Mouse (Mus musculus) kidney, adult 18-20 months (tissue): ENCODE measurements around the gene Tmco1.
A peak's percentile ranks its signal among the peaks of the same experiment; 100 is the strongest.

Experiments
- DNase-seq: peaks from one replicate; pipeline ENCODE4 v3.0.0; 2021

The Tmco1 gene

DNA sequence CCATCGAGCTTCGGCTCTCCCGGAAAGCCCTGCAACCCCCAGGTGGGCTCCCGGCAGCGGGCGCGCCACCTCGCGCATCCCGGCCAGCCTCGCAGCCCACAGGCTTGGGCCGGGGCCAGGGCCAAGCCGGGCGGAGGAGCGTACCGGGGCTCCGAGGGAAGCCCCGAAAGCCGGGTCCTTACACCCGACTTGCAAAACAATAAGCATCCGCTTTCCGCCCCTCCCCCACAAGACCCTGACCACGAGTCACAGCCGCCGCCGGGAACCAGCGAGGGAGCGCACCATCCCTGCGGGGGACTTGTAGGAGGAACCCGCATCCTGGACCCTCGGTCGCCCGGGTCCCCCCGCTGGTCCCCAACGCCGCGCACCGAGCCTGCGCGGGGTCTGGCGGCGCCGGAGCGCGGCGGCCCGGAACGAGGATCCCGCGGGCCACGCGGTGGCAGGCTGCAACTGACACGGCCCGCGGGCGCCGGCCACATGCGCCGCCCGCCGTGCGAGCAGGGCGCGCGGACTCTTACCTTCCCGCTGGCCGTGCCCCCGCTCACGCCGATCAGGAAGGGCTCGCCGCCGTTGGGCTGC is 23.8 kb upstream of the Tmco1 start:
- peak; percentile 56 for DNase-seq

DNA sequence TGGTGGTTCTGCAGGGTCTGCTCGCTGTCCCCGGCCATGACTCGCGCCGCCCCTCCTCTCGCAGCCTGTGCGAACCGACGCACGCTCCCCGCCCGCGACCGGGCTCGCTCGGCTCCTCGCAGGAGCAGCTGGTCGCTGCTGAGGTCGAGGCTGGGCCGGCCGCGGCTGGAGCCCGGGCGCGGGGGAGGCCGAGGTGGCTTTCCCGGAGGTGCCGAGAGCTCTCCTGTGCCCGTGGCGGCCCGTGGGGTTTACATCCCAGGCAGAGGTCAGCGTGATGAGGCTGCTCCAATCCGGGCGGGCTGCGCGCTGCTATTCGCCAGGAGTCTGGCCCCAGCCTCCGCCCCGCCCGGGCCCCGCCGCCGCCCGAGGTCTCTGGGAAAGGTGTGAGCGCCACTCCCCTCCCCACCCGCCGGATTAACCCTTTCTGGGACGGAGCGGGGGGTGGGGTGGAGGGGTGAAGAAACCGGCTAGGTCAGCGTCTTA is 23.3 kb upstream of the Tmco1 start:
- DNase-seq, result peak; percentile 89

DNA sequence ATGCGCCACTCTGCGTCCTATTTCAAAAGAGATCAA is 23.0 kb upstream of the Tmco1 start, which contains the start of gene Uck2:
TSS of gene Uck2 (minus strand) at position 1 of the 36 bp plus-strand sequence.
- DNase-seq, result no peak

DNA sequence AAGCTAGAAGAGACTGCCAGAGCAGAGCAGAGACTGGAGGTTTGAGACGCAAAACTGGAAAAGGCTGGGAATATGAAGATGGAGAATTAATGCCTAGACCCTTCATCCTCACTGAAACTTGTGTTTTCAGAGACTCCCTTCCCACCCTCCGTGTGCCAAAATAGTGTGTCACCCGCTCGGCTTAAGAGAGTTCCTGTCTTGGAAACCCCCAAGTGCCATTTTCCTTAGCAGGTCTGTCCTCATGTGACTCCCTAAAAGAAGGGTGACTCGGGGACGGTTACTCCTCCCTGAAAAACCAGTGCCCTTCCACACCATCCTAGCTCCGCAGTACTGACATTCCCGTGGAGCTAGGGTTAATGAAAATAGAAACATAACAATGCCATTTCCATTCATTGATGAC is 22.8 kb upstream of the Tmco1 start:
- DNase-seq, result no peak

DNA sequence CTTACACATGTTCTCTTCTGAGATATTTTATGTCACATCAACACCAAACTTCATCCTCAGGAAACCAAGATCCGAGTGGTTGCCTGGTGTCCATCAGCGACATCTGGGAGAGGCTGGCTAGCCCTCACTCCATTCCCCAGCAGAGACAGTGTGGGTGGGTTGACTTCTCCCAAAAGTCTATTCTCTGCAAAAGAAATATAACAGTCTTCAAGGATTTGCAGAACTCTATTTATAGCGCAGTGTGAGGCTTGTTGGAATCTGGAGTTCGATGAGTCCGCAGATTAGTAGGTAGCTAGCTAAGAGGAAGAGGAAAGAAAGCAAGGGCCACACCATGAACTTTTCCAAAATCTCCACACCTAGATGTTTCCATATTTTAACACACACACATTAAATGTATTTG is 21.0 kb upstream of the Tmco1 start:
- DNase-seq, result no peak

DNA sequence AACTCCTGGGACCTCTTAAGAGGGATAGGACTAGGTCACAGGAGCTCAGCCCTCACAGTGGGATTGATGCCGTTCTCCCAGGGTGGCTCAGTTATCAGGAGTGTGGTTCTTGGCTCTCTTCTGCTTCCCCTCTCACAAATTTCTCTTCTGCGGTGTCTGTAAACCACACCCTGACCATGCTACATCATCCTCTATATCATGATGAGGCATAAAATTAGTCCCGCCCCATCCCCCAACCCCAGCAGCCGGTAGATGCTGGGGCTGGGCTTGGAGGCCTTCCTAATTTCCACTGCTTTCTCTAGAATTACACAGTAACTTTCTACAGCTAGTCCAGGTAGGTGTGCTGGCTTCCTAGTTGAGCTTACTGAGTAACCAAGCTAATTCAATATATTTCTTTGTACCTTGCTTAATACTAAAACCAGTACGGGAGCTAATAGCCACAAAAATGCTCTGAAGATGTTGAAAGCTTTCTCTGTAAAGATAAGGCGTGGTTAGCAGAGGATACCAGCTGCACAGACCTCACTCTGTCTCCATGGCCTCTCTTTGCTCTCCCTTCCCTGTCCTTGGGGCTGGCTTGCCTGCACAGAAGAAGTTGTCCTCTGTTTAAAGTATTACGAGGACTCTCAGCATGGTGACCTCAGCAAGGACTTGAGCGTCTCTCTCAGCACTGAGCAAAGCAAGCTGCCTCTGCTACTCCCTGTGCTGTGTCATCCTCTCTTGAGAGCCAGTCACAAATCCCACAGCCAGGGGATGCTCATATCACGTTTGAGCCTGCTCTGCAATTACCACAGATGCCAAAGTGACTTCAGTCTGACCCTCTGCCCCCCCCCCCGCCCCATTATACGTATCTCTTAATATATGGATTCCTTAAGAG is 19.3 kb upstream of the Tmco1 start:
- peak; percentile 13 for DNase-seq

DNA sequence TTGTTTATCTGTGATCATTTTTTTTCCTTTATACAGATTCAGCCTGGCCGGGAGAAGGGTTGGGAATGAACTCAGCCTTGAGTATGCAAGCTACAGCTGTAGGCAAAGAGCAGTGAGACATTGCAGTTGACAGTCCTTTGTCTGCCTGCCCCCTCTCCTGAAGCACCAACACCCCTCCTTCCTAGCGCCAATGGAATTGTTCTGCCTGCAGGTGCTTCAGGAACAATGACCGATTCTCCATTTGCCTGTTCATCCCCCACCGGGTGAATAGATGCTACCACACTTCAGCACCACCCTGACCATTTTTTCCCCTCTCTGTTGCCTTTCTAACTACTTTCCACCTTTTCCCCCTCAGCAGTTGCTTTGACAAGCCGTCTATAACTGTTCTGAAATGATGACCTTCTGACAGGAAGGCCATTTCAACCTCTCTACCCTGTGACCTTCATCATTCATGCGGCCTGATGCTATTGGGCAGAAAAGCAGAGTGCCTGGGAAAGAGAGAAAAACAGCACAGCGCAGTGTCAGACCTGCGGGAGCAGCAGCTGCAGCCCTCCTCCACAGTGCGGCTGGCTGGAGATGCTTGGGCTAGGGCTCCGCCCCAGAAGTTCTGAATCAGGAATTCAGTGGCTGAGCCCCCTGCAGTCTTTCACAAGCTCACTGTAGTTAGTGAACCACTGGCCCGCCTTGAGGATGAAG is 18.5 kb upstream of the Tmco1 start:
- no peak for DNase-seq

DNA sequence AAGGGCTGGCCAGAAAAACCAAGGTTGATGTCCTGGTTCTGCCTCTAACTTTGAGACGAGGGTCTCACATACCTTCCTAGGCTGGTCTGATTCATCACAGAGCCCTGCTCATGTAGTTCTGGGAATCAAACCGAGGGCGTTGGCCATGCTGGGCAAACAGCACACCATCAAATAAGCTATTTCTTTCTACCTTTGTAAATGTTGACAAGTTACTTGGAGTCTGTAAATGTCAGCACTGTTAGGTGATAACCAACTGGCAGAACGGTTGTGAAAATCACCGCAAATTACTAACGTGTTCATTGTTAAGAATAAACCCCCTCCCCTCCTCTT is 17.9 kb upstream of the Tmco1 start:
- no peak for DNase-seq

DNA sequence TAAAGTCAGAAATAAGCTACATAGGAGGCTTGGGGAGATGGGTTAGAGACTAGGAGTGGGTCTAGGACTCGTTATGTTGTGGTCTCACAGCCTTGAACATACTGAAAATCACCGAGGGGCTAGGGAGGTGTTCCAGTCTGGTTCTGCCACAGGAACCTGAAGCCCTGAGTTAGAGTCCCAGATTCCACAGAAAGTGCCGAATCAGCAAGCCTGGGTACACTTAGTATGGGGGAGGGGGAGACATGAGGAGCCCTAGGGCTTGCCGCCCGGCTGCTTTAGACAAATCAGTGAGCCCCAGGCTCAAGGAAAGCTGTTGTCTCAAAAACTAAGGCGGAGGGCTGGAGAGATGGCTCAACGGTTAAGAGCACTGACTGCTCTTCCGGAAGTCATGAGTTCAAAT is 16.6 kb upstream of the Tmco1 start:
- DNase-seq, result no peak

DNA sequence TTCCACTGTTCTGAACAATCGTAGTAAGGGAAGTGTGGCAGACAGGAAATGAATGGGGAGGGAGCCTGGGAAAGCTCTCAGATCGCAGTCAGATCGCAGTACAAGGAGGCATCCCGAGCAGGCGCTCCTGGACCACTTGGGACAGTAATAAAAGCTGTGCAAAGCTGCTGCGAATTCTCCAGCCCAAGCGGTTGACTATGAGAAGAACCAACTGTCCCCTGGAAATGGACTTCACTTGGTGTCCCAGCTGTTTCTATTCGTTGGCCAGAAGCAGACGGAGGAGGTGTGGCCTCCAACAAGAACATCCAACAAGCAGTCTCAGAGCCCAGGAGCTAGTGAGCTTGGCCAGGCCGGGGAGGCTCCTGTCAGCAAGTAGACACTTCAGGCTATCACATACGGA is 15.7 kb upstream of the Tmco1 start:
- DNase-seq, result no peak

DNA sequence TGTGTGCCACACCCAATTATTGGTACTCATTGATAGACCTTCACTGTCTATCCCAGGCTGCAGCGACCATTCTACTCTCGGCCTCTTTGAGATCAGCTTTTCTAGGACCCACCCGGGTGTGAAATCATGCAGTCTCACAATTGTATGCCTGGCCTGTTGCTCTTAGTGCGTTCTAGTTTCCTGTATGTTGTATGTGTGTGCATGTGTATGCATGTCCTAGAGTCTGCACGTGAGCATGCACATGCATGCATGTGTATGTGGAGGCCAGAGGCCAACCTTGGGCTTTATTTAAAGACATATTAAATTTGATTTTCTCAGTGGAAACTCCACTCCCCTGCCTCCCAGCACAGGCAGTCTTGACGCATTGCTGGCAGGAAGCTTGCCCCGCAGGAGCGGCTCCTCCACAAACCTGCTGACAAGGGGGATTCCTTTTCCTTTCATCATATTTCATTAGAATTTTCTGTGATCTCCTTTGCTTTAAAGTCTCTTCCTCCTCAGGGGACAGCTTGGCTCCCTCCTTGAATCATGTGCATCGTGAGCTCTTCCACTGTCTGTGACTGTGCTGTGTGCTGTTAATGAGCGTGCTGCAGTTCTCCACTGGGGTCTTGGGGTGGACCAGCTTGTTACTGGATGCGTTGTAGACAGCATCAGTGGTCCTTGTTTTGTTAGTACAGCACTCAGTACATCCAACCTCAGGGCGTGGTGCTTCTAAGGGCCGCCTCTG is 12.3 kb upstream of the Tmco1 start:
- no peak for DNase-seq

DNA sequence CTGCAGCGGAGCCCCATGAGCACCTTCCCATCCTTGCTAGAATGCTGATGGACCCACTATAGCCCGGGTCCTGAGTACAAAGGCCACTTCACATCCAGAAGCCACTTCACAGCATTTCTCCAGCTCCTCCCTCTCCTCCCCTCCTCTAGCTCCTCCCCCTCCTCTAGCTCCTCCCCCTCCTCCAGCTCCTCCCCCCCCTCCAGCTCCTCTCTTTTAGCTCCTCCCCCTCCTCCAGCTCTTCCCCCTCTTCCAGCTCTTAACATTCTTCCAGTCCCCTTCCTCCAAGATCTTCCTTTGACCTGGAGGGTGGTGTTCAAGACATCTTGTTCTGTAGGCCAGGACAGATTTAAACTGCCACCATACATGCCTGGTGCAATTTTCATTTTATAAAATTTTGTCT is 8.1 kb upstream of the Tmco1 start:
- no peak for DNase-seq

DNA sequence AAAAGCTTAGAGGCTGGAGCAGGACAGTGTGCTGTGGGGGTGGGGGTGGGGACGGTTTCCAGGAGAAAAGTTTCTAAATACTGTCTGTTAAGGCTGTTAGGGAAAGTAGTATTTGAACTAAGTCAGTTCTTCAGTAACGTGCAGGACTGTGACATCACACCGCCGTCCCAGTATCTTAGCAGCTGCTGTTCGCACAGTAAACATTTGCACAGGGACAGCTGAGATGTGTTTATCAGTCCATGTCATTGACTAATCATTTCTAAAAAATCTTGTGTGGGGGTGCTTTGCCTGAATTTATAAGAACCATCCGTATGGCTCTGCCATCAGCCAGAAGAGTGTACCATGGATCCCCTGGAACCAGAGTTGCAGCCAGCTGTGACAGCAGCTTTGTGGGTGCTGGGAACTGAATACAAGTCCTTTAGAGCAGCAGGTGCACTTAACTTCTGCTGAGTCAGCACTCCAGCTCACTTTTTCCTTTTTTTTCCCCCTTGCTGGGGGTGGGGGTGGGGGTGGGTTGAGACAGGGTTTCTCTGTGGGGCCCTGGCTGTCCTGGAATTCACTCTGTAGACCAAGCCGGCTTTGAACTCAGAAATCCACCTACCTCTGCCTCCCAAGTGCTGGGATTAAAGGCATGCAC is 2.6 kb upstream of the Tmco1 start:
- DNase-seq, result no peak

DNA sequence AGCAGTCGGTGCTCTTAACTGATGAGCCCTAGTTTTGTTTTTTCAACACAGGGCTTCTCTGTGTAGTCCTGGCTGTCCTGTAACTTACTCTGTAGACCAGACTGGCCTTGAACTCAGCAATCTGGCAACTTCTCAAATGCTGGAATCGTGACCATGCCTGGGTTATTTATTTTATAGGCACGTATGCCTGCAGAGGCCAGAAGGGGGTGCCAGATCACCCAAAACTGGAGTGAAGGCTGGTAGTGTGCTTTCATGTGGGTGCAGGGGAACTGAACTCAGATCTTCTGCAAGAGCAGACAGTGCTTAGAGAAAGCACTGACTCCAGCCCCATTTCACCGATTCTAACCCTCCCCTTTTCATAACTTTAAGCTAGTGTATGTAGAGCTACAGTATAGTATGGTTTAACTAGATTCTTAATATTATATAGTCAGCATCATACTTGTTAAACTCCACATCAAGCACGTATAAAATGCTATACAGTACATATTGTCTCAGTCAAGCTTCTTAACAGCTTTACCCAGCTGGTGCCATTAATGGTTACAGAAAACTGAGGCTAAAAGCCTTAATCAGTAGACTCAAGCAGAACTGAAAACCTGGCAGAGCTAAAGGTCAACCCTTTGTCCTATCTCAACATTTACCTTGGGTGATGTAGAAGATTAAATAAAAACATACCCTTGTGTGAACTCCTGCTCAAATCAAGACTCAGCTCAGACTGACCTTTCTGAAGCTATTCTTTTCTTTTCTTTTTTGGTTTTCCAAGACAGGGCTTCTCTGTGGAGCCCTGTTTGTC is 1.5 kb upstream of the Tmco1 start:
- DNase-seq, result peak; percentile 51

DNA sequence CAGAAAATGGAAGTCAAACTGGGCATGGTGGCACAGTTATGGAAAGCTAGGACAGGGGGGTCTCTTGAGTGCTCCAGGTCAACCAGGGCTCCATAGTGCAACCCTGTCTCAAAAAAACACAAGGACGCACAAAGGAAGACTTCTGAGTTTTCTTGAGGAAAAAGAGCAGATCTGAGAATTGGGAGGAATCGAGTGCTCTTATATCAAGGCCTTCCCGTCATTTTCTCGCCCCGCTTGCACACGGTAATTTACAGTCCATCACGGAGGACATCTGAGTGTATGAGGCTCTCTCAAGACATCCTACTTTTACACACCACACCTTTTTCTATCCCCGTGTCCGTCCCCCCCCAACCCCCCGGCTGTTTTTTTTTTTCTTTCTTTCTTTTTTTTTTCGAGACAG is 504 bp upstream of the Tmco1 start:
- DNase-seq, result no peak

DNA sequence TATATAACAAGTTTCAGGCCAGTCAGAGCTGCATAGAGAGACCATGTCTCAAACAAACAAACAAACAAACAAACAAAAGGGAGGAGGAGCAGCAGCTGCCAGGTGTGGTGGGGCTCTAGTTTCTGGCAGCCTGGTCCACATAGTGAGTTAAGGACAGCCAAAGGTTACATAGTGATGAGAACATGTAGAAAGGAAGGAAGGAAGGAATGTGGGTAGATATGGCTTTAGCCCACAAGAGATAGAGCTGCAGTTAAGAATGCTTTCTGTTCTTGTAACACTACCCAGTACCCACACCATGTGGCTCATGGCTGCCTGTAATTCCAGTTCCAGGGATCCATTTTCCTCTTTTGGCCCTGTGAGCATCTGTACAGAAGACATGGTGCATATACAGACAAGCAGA is 4.2 kb downstream of the Tmco1 start:
- DNase-seq, result no peak

DNA sequence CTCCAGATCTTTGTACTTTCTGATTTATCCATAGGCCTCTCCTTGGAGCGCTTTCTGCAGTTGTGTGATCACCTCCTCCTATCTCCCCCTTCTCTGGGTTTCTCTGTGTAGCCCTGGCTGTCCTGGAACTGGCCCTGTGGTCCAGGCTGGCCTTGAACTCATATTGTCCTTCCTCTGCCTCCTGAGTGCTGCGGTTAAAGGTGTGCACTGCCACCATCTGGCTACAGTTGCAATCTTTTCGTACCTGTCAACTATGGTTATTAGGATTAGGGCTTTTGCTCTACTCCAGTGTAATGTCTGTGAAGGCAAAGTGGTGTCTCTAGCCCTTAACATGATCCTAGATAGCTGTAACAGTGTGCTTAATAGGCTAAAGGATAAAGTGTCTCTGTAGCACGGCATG is 5.0 kb downstream of the Tmco1 start:
- no peak for DNase-seq

DNA sequence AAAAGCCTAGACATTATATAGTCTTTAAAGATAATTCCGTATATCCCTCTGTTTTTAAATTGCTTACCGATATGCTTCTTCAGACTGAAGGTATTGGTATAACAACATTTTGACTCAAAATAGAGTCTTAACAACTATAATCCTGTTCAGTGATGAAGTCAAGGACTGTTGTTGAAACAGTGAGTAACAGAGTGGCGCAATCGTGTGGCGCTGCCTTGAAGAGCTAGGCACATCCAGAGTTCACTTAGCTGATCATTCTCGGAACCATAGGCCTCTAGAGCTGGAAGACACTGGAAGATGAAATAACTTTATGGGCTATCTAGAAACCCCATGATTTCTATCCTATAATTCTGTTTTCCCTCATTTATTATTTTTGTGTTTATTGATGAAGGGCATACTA is 13.5 kb downstream of the Tmco1 start:
- no peak for DNase-seq

DNA sequence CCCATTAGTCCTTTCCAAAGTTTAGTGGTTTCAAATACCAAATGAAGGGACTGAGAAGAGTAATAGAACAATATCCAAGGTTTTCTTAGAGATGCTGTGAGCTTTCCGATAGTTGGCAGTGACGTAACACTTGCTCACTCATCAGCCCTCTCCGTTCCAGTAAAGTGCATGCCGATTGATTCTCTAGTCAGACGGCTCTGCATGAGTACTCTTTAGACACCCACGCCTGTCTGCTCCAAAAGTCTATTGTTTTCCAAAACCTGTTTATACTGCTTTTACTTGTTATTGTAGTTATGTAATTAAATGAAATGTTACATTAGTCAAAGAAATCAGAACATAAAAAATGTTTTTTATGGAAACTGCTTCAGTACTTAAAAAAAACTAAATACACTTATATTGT is 20.6 kb downstream of the Tmco1 start:
- no peak for DNase-seq

DNA sequence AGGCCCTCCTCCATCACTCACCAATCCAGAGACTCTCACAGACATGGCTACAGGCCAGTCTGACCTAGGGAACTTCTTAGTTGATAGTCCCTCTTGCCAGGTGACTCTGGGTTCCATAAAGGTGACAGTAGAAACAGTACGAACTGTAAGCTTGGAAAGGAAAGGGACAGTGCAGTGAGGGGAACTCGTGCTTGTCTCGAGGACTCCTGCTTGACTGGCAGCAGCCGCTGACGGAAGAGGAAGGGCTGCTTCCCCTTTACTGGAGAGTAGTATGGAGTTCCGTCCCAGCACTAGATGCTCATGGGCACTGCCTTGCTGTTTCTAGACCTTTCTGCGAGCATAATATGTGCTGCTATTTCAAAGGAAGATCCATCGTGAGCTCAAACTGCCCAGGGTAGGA is 22.9 kb downstream of the Tmco1 start:
- no peak for DNase-seq

DNA sequence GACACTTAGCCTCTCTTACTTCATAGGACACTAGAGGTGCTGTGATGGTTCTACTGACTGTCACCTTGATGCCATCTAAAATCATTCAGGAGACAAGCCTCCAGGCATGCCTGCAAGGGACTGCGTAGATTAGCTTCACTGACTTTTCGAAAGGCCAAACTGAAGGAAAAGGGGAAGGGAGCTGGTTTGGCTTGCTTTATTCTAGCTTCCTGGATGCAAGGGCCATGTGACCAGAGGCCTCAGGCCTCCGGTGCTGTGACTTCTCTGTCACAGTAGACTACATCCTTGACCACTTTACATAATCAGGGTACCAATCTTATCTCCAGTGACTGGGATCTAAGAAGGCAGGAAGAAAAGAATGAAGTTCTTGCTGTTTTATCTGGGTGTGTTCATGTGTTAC is 28.2 kb downstream of the Tmco1 start:
- DNase-seq, result no peak

DNA sequence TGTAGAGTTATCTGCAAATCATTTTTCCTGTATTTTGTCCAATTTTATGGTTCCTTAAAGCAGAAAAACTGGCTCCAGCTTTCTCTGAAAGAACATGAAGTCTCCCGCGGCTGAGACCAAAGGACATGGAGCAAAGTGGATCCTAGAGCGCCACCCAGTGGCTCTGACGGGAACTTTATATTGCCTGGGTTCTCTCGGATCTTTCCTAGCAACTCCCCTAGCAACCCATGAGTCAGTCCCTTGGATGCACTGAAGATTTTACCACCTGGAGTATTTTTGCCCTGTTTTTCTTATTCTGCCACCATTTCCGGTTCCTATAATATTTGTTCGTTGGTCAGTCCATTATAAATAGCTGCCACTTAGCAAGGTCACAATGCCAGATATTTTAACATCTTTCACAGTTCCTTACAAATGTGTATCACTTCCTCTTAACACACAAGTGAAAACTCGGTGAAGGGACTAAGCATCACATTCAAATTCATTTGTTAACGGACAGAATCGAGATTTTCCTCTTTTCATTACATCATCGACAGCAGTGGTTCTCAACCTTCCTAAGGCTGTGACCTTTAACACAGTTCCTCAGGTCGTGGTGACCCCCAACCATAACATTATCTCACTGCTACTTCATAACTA is 29.4 kb downstream of the Tmco1 start:
- DNase-seq, result peak; percentile 86
